Mouse (Mus musculus) T-cell, adult 66 days (primary cell): ENCODE measurements around the gene Nprl2. TPM values are rescaled to one million over a fixed set of nuclear protein-coding genes. Genes with fewer than 3 reads are reported as not detected.

Experiments used
- total RNA-seq, 2 experiments: library from RNA; stranded (reverse); gene quantifications; 3 replicates in 1 of 2; 4 replicates in 1 of 2; pipeline ENCODE4 v1.2.4; 2023

The Nprl2 gene
- 10 to 100 TPM; 27.7 to 32.8 TPM for total RNA-seq

DNA sequence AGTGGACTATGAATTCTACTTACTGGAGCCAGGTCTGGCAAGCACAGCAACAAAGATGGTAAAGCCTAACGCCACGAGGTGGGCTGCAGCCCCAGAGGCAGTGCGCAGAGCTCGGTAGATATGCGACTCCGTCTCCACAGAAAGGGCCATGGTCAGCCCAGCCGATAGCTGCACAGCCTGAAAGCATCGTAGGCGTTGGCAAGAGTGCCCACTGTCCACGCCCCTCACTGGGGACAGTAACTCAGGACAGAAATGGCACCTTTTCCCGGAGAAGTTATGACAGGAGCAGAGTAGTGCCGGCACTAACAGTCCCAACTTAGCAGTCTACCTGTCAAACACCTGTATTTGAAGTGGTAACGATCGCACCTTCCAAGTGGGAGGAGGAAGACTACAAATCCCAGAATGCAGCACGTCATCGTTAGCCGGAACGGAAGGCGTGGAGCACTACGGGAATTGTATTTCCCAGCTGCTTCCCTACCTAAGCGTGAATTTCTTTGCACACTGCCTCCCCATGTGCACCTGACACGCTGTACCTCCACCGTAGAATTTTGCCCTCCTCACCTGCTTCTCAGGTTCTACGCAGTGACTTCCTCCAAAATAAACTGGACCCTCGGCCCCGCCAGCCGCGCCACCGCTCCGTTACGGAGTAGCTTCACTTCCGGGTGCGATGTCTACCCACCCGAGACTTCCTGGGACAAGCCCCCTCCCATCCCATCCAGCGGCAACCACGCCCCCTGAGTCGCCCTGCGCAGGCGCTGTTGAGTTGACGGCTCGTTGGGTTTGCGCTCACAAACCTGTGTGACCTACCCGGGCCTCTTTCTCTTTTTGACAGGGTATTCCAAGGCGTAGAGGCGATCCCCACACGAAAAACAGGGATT is at the start of gene Nprl2, which contains the start of gene Cyb561d2:
Nprl2 (plus strand) TSS at position 753 of the 878 bp plus-strand sequence.
Cyb561d2 (minus strand) TSS at position 720 of the 878 bp plus-strand sequence.

DNA sequence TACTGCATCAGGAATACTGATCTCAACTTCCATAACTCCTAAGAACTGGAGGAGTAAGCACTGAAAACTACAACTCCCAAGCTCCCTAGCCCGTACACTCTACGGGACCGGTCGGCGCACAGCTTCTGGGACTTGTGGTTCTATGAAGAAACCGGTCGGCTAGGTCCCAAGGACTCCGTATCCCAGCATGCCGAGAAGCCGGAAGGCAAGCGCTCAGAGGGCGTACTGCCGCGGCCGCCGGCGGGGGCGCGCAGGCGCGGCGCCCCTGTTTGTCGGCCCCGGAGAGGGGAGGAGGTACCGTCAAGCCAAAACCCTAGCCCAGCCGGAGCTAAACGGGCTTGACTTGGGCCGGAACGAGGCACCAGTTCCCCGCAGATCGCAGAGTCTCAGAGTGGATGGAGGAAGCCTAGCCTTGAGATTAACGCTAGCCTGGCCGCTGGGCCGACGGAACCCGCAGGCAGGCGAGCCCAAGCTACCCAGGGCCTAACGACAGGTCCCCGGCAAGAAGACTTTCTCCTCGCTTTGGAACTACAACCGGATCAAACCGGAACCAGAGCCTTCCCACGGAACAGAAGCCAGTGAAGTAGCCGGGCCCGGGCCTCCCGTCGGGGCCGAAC is 8.1 kb upstream of the Nprl2 start, which contains the start of gene Tmem115:
Tmem115 (plus strand) TSS at position 155 of the 617 bp plus-strand sequence.

DNA sequence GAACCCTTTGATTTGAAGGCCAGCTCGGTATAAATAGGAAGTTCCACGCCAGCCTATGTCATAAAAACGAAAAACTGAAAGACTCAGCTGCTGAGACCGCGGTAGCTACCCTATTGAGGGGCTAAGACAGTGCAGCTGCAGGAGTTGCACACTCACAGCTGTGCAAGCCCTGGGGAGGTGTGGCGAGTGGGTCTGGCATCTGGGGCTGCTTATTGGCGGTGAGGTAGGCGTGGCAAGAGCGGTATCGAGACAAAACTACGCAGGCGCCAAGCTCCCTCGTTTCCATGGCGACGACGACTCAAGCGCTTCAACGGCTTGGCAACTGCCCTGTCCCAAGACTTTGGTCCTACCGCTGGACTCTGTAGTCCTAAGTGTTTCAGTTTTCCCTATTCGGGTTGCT is 5.0 kb downstream of the Nprl2 start, which contains the start of gene Zmynd10:
Zmynd10 (plus strand) TSS at position 273 of the 400 bp plus-strand sequence.

DNA sequence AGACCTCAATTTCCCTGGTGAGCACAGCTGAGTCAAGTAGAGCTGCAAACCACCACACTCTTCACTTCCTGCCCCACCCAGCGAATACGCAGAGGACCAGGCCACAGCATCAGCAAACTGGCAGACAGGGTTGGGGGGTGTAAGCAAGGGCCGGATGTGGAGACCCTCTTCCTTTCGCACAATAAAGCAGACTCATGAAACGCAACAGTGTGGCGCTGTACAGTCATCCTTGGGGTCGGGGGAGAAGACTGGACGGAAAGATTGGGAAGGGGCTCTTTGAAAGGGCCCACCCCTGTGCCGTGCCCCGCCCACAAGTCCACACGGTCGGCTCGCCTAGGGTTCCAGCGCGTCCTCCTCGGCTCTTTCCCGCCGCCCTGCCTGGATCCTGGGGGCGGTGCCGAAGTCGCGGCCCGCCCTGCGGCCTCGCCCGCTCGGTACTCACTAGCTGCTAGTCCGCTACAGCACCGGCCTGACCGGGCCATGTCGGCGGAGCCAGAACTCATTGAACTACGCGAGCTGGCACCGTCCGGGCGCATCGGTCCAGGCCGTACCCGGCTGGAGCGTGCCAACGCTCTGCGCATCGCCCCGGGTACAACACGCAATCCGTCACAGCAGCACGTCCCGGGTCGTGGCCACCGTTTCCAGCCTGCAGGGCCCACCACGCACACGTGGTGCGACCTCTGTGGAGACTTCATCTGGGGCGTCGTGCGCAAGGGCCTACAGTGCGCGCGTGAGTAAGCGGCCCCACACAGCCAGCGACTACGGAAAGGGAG is 9.3 kb downstream of the Nprl2 start, which contains the start of gene Rassf1:
Rassf1 (plus strand) TSS at position 439 of the 773 bp plus-strand sequence.

DNA sequence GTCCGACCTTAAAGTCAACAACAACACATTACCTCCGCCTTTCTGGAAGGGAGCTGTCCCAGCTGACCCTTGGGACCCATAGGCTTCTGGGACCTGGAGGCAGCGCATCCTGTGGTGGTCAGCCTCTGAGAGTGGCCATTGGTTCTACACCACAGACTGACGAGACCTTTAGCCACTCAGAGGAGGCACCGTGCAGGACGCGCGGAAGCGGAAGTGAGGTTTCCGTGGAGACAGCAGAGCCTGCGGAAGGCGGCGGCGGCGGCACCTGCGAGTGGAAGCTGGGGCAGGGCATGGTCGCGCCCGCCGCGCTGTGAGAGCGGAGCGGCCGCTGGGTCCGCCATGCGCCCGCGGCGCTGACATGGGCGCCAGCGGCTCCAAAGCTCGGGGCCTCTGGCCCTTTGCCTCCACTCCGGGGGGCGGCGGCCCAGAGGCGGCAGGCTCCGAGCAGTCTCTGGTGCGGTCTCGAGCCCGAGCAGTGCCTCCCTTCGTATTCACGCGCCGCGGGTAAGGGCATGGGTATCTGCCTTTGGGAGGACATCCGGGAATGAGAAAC is 21.1 kb downstream of the Nprl2 start, which contains the start of gene Tusc2:
Tusc2 (plus strand) TSS at position 227 of the 553 bp plus-strand sequence.

DNA sequence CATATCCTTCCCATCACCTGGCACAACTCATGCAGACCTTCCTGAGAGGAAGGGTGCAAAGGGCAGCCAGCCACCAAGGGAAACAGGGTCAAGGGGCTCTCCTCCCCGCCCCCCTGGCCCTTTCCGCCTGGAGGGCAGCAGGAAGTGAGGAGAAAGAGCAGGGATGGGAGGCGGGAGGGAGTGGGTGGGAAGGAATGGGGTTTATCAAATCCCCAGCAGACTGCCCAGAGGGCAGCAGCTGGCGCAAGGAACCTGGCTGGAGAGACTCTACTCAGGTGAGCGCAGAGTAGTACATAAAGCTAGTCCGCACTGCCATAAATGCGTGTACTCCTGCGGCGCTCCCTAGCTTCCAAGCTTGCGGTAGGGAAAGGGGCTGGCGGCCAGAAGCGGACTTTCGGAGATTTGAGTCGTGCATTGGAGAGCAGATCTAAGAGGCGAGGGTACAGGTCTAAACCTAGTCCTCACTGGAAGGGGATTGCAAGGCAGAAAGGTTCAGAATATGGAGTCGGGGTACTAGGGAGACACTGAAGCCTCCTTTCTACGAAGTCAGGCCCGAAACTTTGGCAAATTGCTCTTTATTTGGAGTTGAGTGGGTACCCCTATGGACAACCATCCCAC is 25.8 kb downstream of the Nprl2 start, which contains the start of gene Hyal2:
Hyal2 (plus strand) TSS at position 244 of the 618 bp plus-strand sequence.

DNA sequence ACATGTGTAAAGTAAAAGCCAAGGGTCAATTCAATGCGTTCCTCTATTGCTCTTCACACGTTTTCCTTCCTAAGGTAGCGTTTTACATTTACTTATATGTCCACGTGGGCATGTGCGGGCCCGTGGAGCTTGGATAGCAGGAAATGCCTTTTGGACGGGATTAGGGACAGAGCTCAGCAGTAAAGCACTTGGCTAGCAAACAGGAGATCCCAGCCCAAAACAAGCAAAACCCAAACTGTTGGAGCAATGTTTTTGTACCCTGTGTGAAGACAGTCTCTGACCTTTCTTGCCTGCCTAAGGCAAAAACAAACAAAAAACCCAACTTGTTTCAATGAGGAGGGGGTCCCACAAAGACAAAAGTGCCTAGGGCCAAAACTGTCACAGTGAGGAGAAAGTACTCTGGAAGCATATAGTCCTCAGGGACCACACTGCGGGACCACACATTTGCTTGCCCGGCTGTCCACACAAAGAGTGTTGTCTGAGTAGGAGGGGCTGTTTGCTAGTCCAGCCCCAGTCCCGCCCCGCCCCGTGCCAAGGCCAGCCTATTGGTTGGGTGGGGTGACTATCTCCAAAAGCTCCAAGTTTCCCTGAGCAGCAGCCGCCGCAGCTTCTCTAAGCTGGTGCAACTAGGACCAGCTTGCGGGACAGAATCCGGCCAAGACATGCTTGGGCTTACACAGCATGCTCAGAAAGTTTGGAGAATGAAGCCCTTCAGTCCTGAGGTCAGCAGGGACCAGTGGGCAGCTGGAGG is 34.5 kb downstream of the Nprl2 start, which contains the start of gene Hyal1:
Hyal1 (plus strand) TSS at position 571 of the 751 bp plus-strand sequence.

DNA sequence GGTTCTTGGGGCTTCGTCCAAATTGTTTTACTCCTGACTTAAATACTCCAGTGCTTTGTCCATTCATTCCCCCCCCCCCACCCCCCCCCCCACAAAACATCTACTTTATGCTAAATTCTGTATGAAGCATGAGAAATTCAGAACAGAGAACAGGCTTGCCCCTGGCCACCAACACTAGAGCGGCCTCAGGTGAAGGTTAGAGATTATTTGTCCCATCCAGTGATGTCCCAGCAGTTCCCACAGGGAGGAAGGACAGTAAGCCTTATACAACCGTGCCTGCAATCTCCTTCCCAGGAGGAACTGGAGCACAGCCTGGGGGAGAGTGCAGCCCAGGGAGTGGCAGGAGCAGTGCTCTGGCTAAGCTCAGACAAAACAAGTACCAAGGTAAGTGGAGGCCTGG is 36.6 kb downstream of the Nprl2 start, which contains the start of gene Naa80:
Naa80 (plus strand) TSS at position 301 of the 400 bp plus-strand sequence.

DNA sequence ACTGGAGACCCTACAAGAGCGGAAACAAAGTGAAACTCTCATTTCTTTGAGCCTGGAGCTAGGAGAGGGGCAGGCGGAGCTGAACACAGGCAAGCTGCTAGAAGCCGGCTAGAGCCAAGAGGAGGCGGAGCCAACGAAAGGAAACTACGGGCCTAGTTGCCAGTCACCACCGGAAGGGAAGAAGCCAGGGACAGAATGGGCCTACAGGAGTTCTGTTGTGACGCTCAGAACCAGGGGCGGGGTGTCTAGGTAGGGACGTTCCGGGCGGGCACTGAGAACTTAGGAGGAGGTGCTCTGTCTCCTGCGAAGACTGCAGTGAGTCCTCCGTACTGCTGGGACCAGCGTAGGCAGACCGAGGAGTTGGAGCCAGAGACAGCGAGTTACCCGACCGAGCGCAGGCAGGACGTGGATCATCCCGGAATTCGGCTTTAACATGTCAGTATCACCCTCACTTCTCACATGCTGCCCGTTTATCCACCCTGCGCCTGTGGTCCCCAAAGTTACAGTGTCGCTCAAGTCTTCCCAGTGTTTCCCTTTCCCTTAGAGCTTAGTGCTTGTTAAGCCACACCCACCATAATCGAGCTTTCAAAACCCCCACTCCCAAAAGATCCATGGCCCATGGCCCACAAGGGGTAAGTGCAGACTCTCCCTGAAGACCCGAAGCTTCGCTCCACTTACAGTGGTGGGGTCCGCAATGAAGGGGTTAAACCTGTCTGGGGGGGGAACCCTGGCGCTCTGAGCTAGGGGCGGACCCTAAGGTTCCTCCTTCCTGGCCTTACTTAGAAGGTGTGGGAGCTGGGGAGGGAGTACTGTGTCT is 38.7 kb downstream of the Nprl2 start, which contains the start of gene Hyal3:
Hyal3 (plus strand) TSS at position 318 of the 817 bp plus-strand sequence.

DNA sequence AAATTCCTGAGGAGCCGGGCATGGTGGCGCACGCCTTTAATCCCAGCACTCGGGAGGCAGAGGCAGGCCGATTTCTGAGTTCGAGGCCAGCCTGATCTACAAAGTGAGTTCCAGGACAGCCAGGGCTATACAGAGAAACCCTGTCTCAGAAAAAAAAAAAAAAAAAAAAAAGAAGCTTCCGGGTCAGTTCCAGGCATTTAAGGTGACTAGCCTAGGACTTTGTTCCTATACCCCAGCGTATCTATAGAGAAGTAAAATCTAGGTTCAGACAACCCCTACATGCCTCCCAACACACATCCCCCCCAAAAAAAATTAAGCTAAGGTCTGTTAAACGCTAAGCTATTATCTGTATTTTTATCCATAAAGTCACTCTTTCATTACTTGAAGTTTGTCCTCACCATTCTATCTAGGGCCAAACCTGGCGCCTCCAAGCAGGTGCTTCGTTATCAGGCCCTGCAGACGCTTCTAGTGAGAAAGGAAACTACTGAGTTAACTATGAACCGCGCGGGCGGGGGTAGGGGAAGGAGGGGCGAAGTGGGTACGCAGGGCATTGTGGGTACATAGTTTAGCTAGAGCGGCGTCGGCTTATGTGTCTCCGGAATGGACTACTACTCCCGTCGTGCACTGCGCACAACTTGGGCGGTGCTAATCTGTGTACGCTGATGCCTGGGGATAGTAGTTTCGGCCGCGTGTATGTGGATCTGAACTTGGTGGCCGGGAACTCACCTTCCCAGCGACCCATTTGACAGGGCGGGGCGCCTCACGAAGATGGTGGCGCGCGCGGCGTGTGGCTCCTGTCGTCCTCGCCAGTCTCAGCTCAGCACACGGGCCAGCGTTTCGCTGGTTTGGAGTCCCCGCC is 45.2 kb downstream of the Nprl2 start, which contains the start of gene Ifrd2:
Ifrd2 (plus strand) TSS at position 669 of the 859 bp plus-strand sequence.

Other genes with a start within 250 kb of the Nprl2 start
- 10 to 100 TPM; 28.0 to 28.6 TPM for gene Cish, start 246.2 kb upstream of the Nprl2 start, total RNA-seq
- 1 to 10 TPM; 7.9 to 8.4 TPM for gene Hemk1, start 203.9 kb upstream of the Nprl2 start, total RNA-seq
- under 1 TPM in 1 of 2 experiments, not detected in 1; 0.50 TPM for gene 6430571L13Rik, start 201.6 kb upstream of the Nprl2 start, total RNA-seq
- gene Cacna2d2, start 142.6 kb upstream of the Nprl2 start, total RNA-seq, result 1 to 10 TPM; 2.1 to 2.9 TPM
- gene Tmem115, start 8.3 kb upstream of the Nprl2 start, total RNA-seq, result 10 to 100 TPM; 33.5 to 34.2 TPM
- gene Cyb561d2, start within 50 bp of the Nprl2 start, total RNA-seq, result 10 to 100 TPM; 16.0 to 20.4 TPM
- 1 to 10 TPM in 1 of 2 experiments, under 1 TPM in 1; 0.68 to 3.0 TPM for gene Zmynd10, start 5.1 kb downstream of the Nprl2 start, total RNA-seq
- 10 to 100 TPM; 82.6 to 85.1 TPM for gene Rassf1, start 9.3 kb downstream of the Nprl2 start, total RNA-seq
- 10 to 100 TPM; 22.7 to 28.4 TPM for gene Tusc2, start 21.0 kb downstream of the Nprl2 start, total RNA-seq
- gene Hyal2, start 25.7 kb downstream of the Nprl2 start, total RNA-seq, result 1 to 10 TPM; 3.9 to 4.3 TPM
- gene Hyal1, start 34.7 kb downstream of the Nprl2 start, total RNA-seq, result 1 to 10 TPM; 1.9 to 2.2 TPM
- gene Naa80, start 36.7 kb downstream of the Nprl2 start, total RNA-seq, result 10 to 100 TPM in 1 of 2 experiments, 1 to 10 TPM in 1; 9.4 to 14.8 TPM
- gene Hyal3, start 38.6 kb downstream of the Nprl2 start, total RNA-seq, result 1 to 10 TPM; 1.5 to 3.7 TPM
- 10 to 100 TPM; 24.5 to 35.8 TPM for gene Ifrd2, start 45.4 kb downstream of the Nprl2 start, total RNA-seq
- under 1 TPM in 1 of 2 experiments, not detected in 1; 0.23 TPM for gene Sema3b, start 67.0 kb downstream of the Nprl2 start, total RNA-seq
- 100 to 1,000 TPM; 472 to 497 TPM for gene Gnai2, start 93.1 kb downstream of the Nprl2 start, total RNA-seq
- not detected for gene Slc38a3, start 127.3 kb downstream of the Nprl2 start, total RNA-seq
- gene Gnat1, start 137.5 kb downstream of the Nprl2 start, total RNA-seq, result 1 to 10 TPM; 1.3 to 2.2 TPM
- gene Sema3f, start 168.2 kb downstream of the Nprl2 start, total RNA-seq, result not detected
- gene Rbm5, start 228.8 kb downstream of the Nprl2 start, total RNA-seq, result 100 to 1,000 TPM; 261 to 285 TPM